Mouse (Mus musculus) liver, postnatal 0 days (tissue): ENCODE measurements around the gene Gm17655.

ENCODE experiments used
- CTCF ChIP-seq: sonication (generic); IDR thresholded peaks from 2 replicates; pipeline ENCODE4 v1.5.1; 2016; ENCODE audit warnings: antibody characterized with exemption, low read depth
- EP300 ChIP-seq: IDR thresholded peaks from 2 replicates; pipeline ENCODE4 v1.6.1; 2016; ENCODE audit warnings: antibody characterized with exemption, low read depth, mild to moderate bottlenecking

DNA sequence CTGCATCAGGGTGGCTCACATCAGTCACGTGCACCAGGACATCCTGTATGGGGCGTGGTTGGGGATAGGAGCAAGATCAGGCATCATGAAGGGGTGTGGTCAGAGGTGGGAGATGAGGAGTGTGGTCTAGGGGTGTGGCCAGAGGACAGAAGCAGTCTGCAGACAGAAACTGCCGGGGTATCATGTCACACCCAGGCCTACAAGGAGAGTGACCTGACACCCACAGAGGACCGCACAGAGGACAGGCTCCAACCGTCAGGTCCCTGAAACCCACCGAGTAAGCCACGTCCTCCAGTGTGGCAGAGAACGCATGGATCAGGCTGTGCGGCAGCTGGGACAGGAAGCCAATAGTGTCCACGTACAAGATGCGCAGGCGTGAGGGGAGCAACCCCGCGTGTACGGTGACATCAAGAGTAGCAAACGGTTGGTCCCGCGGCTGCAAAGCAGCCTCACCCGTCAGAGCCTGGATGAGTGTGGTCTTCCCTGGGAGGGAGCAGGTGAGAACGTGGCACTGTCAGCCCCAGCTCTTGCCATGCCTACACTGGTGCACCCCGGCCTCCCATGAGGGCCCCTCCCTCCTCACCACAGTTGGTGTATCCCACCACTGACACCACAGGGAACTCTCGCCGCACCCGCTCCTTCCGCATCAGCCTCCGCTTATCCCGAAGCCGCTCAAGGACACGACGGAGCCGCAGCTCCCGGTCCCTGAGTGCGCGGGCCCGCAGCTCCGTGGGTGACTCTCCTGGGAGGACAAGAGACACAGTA lies 32.5 kb upstream of the Gm17655 start:
- TF ChIP-seq EP300 (no peak), CTCF (no peak)
